Mouse (Mus musculus) fibroblast of lung, adult 2 months (primary cell): ENCODE results near the gene Serpina3n.
"Not testable (repeated sequence)": the region's sequence is repeated elsewhere in the genome, so short reads cannot be mapped to it uniquely, and the experiment has no call there.

Experiments
- DNase-seq: peaks from one replicate; pipeline ENCODE4 v3.0.0-alpha.2; 2011; ENCODE audit warnings: low read depth

The Serpina3n gene

GRCm38 (mm10) chr12:104406454-104406885, at the start of gene Serpina3n:
Gene Serpina3n, plus strand, starts transcription at chr12:104406729.
- DNase-seq = peak; percentile 64

GRCm38 (mm10) chr12:104369986-104370385, 36.5 kb upstream of the Serpina3n start:
- no peak for DNase-seq

GRCm38 (mm10) chr12:104377179-104377578, 29.4 kb upstream of the Serpina3n start:
- not testable (repeated sequence) for DNase-seq

GRCm38 (mm10) chr12:104378351-104378750, 28.2 kb upstream of the Serpina3n start:
- DNase-seq = not testable (repeated sequence)

- DNase-seq = not testable (repeated sequence)
Measured at GRCm38 (mm10) chr12:104378815-104379214, 27.7 kb upstream of the Serpina3n start.

- DNase-seq = no peak
Measured at GRCm38 (mm10) chr12:104379856-104380255, 26.7 kb upstream of the Serpina3n start.

GRCm38 (mm10) chr12:104381071-104381604, 25.4 kb upstream of the Serpina3n start:
- not testable (repeated sequence) for DNase-seq

GRCm38 (mm10) chr12:104385987-104386386, 20.5 kb upstream of the Serpina3n start:
- not testable (repeated sequence) for DNase-seq

GRCm38 (mm10) chr12:104386878-104387277, 19.7 kb upstream of the Serpina3n start:
- DNase-seq = not testable (repeated sequence)

- no peak for DNase-seq
Measured at GRCm38 (mm10) chr12:104388477-104388876, 18.1 kb upstream of the Serpina3n start.

- not testable (repeated sequence) for DNase-seq
Measured at GRCm38 (mm10) chr12:104391057-104391456, 15.5 kb upstream of the Serpina3n start.

GRCm38 (mm10) chr12:104403968-104404367, 2.6 kb upstream of the Serpina3n start:
- DNase-seq = no peak

- DNase-seq = no peak
Measured at GRCm38 (mm10) chr12:104412507-104412906, 6.0 kb downstream of the Serpina3n start.

- DNase-seq = no peak
Measured at GRCm38 (mm10) chr12:104414576-104414975, 8.0 kb downstream of the Serpina3n start.

GRCm38 (mm10) chr12:104415625-104416315, 9.2 kb downstream of the Serpina3n start:
- DNase-seq = peak; percentile 99

- DNase-seq = no peak
Measured at GRCm38 (mm10) chr12:104418340-104419135, 12.0 kb downstream of the Serpina3n start.

GRCm38 (mm10) chr12:104419136-104419462, 12.6 kb downstream of the Serpina3n start:
- no peak for DNase-seq

GRCm38 (mm10) chr12:104422615-104423392, 16.3 kb downstream of the Serpina3n start:
- DNase-seq = no peak

- no peak for DNase-seq
Measured at GRCm38 (mm10) chr12:104425591-104425990, 19.1 kb downstream of the Serpina3n start.

- no peak for DNase-seq
Measured at GRCm38 (mm10) chr12:104426915-104427314, 20.4 kb downstream of the Serpina3n start.

- no peak for DNase-seq
Measured at GRCm38 (mm10) chr12:104431359-104431758, 24.8 kb downstream of the Serpina3n start.

- DNase-seq = no peak
Measured at GRCm38 (mm10) chr12:104433214-104433613, 26.7 kb downstream of the Serpina3n start.
